Mouse (Mus musculus) limb, embryonic 13.5 days (tissue): Measurements from ENCODE around the gene Cx3cr1. TPM values are rescaled to one million over a fixed set of nuclear protein-coding genes. Genes with fewer than 3 reads are reported as not detected.
A peak's percentile ranks its signal among the peaks of the same experiment; 100 is the strongest.
"Not testable (repeated sequence)": the region's sequence is repeated elsewhere in the genome, so short reads cannot be mapped to it uniquely, and the experiment has no call there.

Experiments
- ATAC-seq: fragments of 200-750 bp; cut with Nextera tagmentation; 2 replicates; pipeline ENCODE4 v1.8.0; 2017; ENCODE audit warnings: low read depth, moderate number of reproducible peaks, moderate TSS enrichment; ENCODE audit not compliant: low FRiP score
- H3K27ac ChIP-seq: fragments of 300-500 bp; sonication (generic); 2 replicates; pipeline ENCODE4 v1.5.1; 2015; ENCODE audit warnings: inconsistent platforms, mild to moderate bottlenecking, moderate library complexity
- H3K27me3 ChIP-seq: fragments of 300-500 bp; sonication (generic); 2 replicates; pipeline ENCODE4 v1.6.1; 2015; ENCODE audit warnings: mild to moderate bottlenecking, inconsistent platforms
- H3K36me3 ChIP-seq: fragments of 300-500 bp; sonication (generic); 2 replicates; pipeline ENCODE4 v1.6.1; 2015; ENCODE audit warnings: inconsistent platforms, mild to moderate bottlenecking, moderate library complexity
- H3K4me1 ChIP-seq: fragments of 300-500 bp; sonication (generic); 2 replicates; pipeline ENCODE4 v1.6.1; 2015; ENCODE audit warnings: inconsistent platforms
- H3K4me2 ChIP-seq: fragments of 300-500 bp; sonication (generic); replicated peaks from 2 replicates; pipeline ENCODE4 v1.6.1; 2015; ENCODE audit warnings: inconsistent platforms, mild to moderate bottlenecking, moderate library complexity
- H3K4me3 ChIP-seq: fragments of 300-500 bp; sonication (generic); 2 replicates; pipeline ENCODE4 v1.5.1; 2015; ENCODE audit warnings: moderate library complexity, mild to moderate bottlenecking, inconsistent platforms
- H3K9ac ChIP-seq: fragments of 300-500 bp; sonication (generic); 2 replicates; pipeline ENCODE4 v1.6.1; 2015; ENCODE audit warnings: mild to moderate bottlenecking, inconsistent platforms
- H3K9me3 ChIP-seq: fragments of 300-500 bp; sonication (generic); 2 replicates; pipeline ENCODE4 v1.6.1; 2016; ENCODE audit warnings: inconsistent platforms
- WGBS: fragments of 180-500 bp; shearing (Covaris S2); methylation state at CpG from one replicate; pipeline ENCODE4 v1.1.7; 2015; 5-methylcytosine and 5-hydroxymethylcytosine counted together
- polyA plus RNA-seq: library from polyadenylated mRNA; unstranded; fragments of >200 nt; fragmentation: Nextera tagmentation; extraction: Ambion mirVana; gene quantifications from 2 replicates; pipeline ENCODE4 v1.2.1, GENCODE M21; 2015

Cx3cr1 gene
- 10.2 and 11.0 TPM in 2 replicates for polyA plus RNA-seq

- H3K27ac ChIP-seq = no peak within 1 kb of the TSS
- no peak for ATAC-seq
- no peaks in the 10 kb centered on the region for H3K9me3 ChIP-seq
- 79% methylated on average over 11 of the region's 11 CpGs for WGBS
- H3K27me3 ChIP-seq = no peaks in the 10 kb centered on the region
- no peaks in the 10 kb centered on the region for H3K36me3 ChIP-seq
- no peaks in the 10 kb centered on the region for H3K4me1 ChIP-seq
- H3K4me3 ChIP-seq = no peak within 1 kb of the TSS
- no peak within 1 kb of the TSS; the same call in 1 of the 2 replicates for H3K9ac ChIP-seq
- H3K4me2 ChIP-seq = no peak within 1 kb of the TSS
Observed at GRCm38 (mm10) chr9:120069779-120070178, at the start of gene Cx3cr1. TSS of gene Cx3cr1 (minus strand) at chr9:120069879.

DNA sequence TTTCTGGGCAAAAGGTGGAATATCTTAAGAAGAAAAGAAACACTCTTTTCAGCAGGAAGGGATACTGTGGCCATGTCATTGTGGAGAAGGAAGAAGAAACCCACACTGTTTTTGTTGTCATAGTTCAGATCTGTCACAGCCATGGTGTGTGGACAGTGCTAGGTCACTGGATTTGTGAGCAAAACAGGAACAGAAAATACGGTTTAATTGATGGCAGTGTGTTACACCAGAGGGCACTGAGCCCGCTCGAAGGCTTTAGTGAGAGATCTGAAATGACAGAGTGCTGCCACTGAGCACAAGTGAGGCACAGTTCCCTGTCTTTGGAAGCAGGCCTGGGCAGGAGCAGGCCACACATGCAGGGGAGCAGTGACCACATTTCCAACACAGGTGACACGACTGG is 48.5 kb upstream of the Cx3cr1 start:
- Histone ChIP-seq H3K9me3 (no peaks in the 10 kb centered on the region), H3K4me1 (no peaks in the 10 kb centered on the region), H3K9ac (peak overlapping the region; percentile 13; the same call in 1 of the 2 replicates), H3K4me2 (no peak overlapping the region), H3K27ac (no peak overlapping the region), H3K4me3 (no peak overlapping the region), H3K36me3 (peaks cover 61% of the 10 kb centered on the region), H3K27me3 (no peaks in the 10 kb centered on the region)
- 87% methylated on average over 4 of the region's 4 CpGs for WGBS
- no peak for ATAC-seq

DNA sequence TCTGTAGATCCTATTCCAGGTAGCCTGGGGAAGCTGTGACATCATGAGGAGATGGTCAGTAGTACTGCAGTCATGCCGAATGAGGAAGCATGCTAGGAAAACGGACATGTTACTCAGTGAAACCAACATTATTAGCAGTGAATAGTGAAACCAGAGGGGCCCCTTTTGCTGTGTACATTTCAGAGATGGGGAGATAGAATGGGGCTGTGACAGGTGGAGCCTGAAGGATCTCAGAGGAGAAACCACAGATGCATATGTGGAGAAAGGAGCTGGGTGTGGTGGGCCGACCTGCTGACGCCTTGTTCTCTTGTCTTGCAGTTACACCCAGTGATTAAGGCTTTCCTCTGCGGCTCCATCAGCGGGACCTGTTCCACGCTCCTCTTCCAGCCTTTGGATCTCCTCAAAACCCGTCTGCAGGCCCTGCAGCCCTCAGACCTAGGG is 46.5 kb upstream of the Cx3cr1 start:
- no peak overlapping the region for H3K27ac ChIP-seq
- no peak for ATAC-seq
- no peaks in the 10 kb centered on the region for H3K27me3 ChIP-seq
- no peak overlapping the region for H3K4me3 ChIP-seq
- H3K4me2 ChIP-seq = no peak overlapping the region
- H3K4me1 ChIP-seq = peaks cover 4% of the 10 kb centered on the region; the same call in 1 of the 2 replicates
- peaks cover 46% of the 10 kb centered on the region for H3K36me3 ChIP-seq
- WGBS = 84% methylated on average over 8 of the region's 8 CpGs
- H3K9ac ChIP-seq = no peak overlapping the region; the same call in 1 of the 2 replicates
- H3K9me3 ChIP-seq = no peaks in the 10 kb centered on the region

DNA sequence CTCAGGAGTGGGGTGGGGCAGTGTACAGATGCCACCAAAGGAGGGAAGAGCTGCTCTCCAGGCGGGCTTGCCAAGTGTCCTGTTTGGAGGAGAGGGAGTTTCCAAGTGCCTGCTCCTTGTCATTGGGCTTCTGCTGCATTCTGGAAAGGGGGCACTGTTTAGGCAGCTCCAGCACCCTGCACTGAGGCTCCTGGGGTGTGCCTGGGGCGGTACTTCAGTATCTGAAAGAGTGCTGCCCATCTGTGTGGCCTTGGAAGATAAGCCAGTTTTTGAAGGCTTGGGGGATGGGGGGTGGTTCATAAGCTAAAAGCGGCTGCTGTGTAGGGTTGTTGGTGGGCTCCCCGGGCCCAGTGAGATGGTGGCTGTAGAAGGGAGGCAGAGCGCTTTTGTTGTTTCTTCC is 45.9 kb upstream of the Cx3cr1 start:
- Histone ChIP-seq H3K9me3 (no peaks in the 10 kb centered on the region), H3K4me3 (no peak overlapping the region), H3K9ac (no peak overlapping the region; the same call in 1 of the 2 replicates), H3K4me1 (peaks cover 7% of the 10 kb centered on the region; the same call in 1 of the 2 replicates), H3K27me3 (no peaks in the 10 kb centered on the region), H3K4me2 (no peak overlapping the region), H3K36me3 (peaks cover 40% of the 10 kb centered on the region), H3K27ac (no peak overlapping the region)
- 85% methylated on average over 5 of the region's 5 CpGs for WGBS
- ATAC-seq = no peak

- H3K4me1 ChIP-seq = peaks cover 7% of the 10 kb centered on the region; the same call in 1 of the 2 replicates
- 0 out of 2 replicates have a peak overlapping the region, but pooled peaks have one; percentile 4 for H3K9ac ChIP-seq
- no peaks in the 10 kb centered on the region for H3K27me3 ChIP-seq
- no peak overlapping the region for H3K27ac ChIP-seq
- no peak overlapping the region for H3K4me3 ChIP-seq
- 91% methylated on average over 2 of the region's 2 CpGs for WGBS
- no peak overlapping the region for H3K4me2 ChIP-seq
- no peaks in the 10 kb centered on the region for H3K9me3 ChIP-seq
- peaks cover 32% of the 10 kb centered on the region for H3K36me3 ChIP-seq
- ATAC-seq = no peak
Observed at GRCm38 (mm10) chr9:120114789-120115151, 45.1 kb upstream of the Cx3cr1 start.

GRCm38 (mm10) chr9:120114051-120114788 is 44.5 kb upstream of the Cx3cr1 start:
- Histone ChIP-seq H3K9ac (no peak overlapping the region), H3K27ac (no peak overlapping the region)
- no peak for ATAC-seq

DNA sequence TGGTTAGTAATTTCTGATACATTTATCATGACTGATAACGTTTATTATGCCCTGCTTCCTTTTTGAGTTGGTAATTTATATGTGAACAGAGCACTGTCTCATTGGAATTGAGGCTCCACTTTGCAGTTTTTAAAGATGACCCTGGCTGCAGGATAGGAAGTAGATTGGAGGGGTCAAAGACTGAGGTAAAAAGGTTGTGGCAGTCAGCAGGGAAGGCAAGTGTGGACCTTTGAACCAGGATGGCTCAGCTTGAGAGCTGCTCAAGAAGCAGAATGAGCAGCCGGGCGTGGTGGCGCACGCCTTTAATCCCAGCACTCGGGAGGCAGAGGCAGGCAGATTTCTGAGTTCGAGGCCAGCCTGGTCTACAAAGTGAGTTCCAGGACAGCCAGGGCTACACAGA is 43.8 kb upstream of the Cx3cr1 start:
- 98% methylated on average over 7 of the region's 7 CpGs for WGBS
- Histone ChIP-seq H3K4me3 (no peak overlapping the region), H3K4me2 (no peak overlapping the region), H3K36me3 (peaks cover 19% of the 10 kb centered on the region), H3K27me3 (no peaks in the 10 kb centered on the region), H3K9ac (no peak overlapping the region), H3K9me3 (no peaks in the 10 kb centered on the region), H3K4me1 (peaks cover 7% of the 10 kb centered on the region; the same call in 1 of the 2 replicates), H3K27ac (no peak overlapping the region)
- ATAC-seq = no peak

More at GRCm38 (mm10) chr9:120114051-120114788, 44.5 kb upstream of the Cx3cr1 start:
- Histone ChIP-seq H3K4me2 (no peak overlapping the region), H3K9me3 (no peaks in the 10 kb centered on the region), H3K36me3 (peaks cover 26% of the 10 kb centered on the region), H3K27me3 (no peaks in the 10 kb centered on the region), H3K4me1 (peaks cover 7% of the 10 kb centered on the region; the same call in 1 of the 2 replicates), H3K4me3 (no peak overlapping the region)
- WGBS = 90% methylated on average over 17 of the region's 17 CpGs

GRCm38 (mm10) chr9:120112472-120112871 is 42.8 kb upstream of the Cx3cr1 start:
- Histone ChIP-seq H3K4me3 (no peak overlapping the region), H3K36me3 (peaks cover 10% of the 10 kb centered on the region), H3K4me1 (peaks cover 7% of the 10 kb centered on the region; the same call in 1 of the 2 replicates), H3K9ac (no peak overlapping the region), H3K27me3 (no peaks in the 10 kb centered on the region), H3K9me3 (no peaks in the 10 kb centered on the region), H3K4me2 (no peak overlapping the region), H3K27ac (no peak overlapping the region)
- no peak for ATAC-seq
- 90% methylated on average over 6 of the region's 6 CpGs for WGBS

DNA sequence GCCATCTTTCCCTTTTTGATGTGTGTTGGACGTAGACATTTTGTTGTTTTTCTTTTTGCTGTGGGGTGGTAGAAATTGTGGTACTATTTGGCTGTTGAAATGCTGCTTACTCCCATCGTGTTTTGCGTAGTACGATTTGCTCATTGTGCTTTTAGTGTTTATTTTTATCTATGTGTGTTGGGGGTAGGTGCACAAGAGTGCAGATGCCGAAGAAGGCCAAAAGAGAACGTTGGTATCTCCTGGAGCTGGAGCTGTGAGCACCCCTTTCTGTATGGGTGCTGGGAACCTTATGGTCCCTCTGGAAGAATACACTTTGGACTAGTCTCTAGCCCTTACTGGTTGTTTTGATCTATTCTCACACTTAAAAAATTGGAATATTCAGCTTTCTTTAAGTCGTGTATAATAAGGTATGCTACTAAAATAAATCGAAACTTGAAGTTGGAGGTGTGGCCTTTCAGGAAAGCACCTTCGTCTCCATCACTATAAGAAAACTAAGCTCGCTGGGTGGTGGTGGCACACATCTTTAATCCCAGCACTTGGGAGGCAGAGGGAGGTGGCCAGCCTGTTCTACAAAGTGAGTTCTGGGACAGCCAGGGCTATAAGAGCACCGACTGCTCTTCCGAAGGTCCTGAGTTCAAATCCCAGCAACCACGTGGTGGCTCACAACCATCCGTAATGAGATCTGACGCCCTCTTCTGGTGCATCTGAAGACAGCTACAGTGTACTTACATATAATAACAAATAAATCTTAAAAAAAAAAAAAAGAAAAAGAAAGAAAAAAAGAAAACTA is 41.7 kb upstream of the Cx3cr1 start:
- Histone ChIP-seq H3K36me3 (no peaks in the 10 kb centered on the region), H3K27me3 (no peaks in the 10 kb centered on the region), H3K9ac (peak overlapping the region; percentile 75; the same call in 1 of the 2 replicates), H3K4me1 (peaks cover 7% of the 10 kb centered on the region; the same call in 1 of the 2 replicates), H3K27ac (peak overlapping the region; percentile 94), H3K4me3 (peak overlapping the region; percentile 87), H3K4me2 (peak overlapping the region; percentile 75), H3K9me3 (no peaks in the 10 kb centered on the region)
- WGBS = 82% methylated on average over 15 of the region's 15 CpGs
- ATAC-seq = no peak

DNA sequence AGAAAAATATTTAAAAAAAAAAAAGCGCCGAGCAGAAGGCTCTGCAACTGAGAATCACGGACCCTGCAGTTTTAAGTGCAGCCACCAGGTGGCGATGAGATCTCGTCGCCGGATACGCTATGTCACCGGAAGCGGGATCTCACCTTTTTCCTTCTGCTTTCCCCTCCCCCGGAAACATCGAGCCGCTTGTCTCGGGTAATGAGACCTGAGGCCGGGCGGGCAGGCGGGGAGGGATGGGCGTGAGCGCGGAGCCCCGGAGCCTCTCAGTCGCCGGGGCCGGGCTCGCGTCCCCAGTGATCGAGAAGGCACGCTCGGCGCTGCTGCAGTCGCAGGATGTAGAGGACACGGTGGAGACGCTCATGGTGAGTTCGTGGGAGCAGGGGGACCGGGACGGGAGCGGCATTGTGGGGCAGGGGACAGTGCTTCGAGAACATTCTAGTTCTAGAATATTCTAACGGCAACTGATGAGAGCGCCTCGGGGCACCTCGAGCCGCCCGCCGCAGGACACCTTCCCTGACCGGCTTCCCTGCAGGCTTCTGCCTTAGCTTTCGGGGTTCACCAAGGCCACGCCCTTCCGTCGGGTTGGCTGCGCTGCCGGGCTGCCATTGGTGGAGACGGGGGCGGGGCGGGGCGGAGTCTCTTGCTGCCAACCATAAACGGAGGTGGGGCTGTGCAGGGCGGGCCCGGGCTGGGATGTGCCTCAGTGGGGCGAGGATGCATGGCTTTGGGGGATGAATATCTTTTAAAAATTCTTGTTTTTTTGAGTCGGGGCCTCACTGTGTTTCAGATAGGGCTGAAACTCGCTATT is 40.7 kb upstream of the Cx3cr1 start, which contains the start of gene Slc25a38:
Slc25a38 (plus strand) TSS at position 164 of the 808 bp plus-strand sequence.
- ATAC-seq = peak; percentile 98
- H3K4me3 ChIP-seq = peak within 1 kb of the TSS; percentile 87
- H3K27ac ChIP-seq = peak within 1 kb of the TSS; percentile 94
- H3K4me2 ChIP-seq = peak within 1 kb of the TSS; percentile 75
- no peaks in the 10 kb centered on the region for H3K36me3 ChIP-seq
- no peaks in the 10 kb centered on the region for H3K27me3 ChIP-seq
- H3K4me1 ChIP-seq = peaks cover 7% of the 10 kb centered on the region; the same call in 1 of the 2 replicates
- H3K9me3 ChIP-seq = no peaks in the 10 kb centered on the region
- H3K9ac ChIP-seq = peak within 1 kb of the TSS; percentile 75
- WGBS = under 1% methylated on average over 62 of the region's 62 CpGs

DNA sequence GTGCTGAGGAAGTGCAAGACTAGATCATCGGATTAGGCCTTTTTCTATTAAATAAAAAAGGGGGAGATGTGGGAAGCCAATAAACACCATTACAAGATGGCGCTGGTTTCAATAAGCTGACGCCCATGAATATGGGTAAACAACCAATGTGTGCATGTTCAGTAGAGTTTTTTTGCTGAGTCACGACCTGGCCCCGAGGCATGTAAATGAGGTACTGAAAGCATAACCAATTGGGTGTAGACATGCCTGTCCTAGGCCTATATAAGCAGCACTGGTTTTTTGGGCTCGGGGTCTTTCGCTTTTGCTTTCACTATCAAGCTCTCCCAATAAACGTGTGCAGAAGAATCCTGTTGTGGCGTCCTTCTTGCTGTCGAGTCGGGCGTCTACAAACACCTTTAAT is 39.3 kb upstream of the Cx3cr1 start:
- H3K9me3 ChIP-seq, H3K4me3 ChIP-seq, H3K36me3 ChIP-seq, H3K27ac ChIP-seq, H3K9ac ChIP-seq, H3K4me1 ChIP-seq, H3K4me2 ChIP-seq, H3K27me3 ChIP-seq, ATAC-seq: not testable (repeated sequence)
- WGBS = 92% methylated on average over 12 of the region's 12 CpGs
